Mouse (Mus musculus) heart, embryonic 10.5 days (tissue): ENCODE data around the gene 1700011L22Rik. TPM values are rescaled to one million over a fixed set of nuclear protein-coding genes. Genes with fewer than 3 reads are reported as not detected.

Source experiments
- DNase-seq: peaks from one replicate; pipeline ENCODE4 v3.0.0-alpha.2; 2017; ENCODE audit warnings: low spot score
- H3K27ac ChIP-seq: fragments of 300-500 bp; sonication (generic); 2 replicates; pipeline ENCODE4 v1.5.1; 2016; ENCODE audit warnings: mild to moderate bottlenecking
- H3K27me3 ChIP-seq: fragments of 300-500 bp; sonication (generic); 2 replicates; pipeline ENCODE4 v1.6.1; 2016; ENCODE audit warnings: mild to moderate bottlenecking; ENCODE audit not compliant: poor library complexity, insufficient read depth, severe bottlenecking
- H3K36me3 ChIP-seq: fragments of 300-500 bp; sonication (generic); 2 replicates; pipeline ENCODE4 v1.6.1; 2016; ENCODE audit warnings: mild to moderate bottlenecking, moderate library complexity
- H3K4me1 ChIP-seq: fragments of 300-500 bp; sonication (generic); 2 replicates; pipeline ENCODE4 v1.6.1; 2016; ENCODE audit warnings: mild to moderate bottlenecking
- H3K4me3 ChIP-seq: fragments of 300-500 bp; sonication (generic); 2 replicates; pipeline ENCODE4 v1.5.1; 2016; ENCODE audit warnings: mild to moderate bottlenecking, moderate library complexity
- H3K9me3 ChIP-seq: fragments of 300-500 bp; sonication (generic); 2 replicates; pipeline ENCODE4 v1.6.1; 2016; ENCODE audit warnings: mild to moderate bottlenecking, moderate library complexity
- WGBS: fragments of 180-500 bp; shearing (Covaris S2); methylation state at CpG from one replicate; pipeline ENCODE4 v1.1.7; 2016; 5-methylcytosine and 5-hydroxymethylcytosine counted together
- polyA plus RNA-seq: library from polyadenylated mRNA; unstranded; fragments of >200 nt; fragmentation: Nextera tagmentation; extraction: Ambion mirVana; gene quantifications from 2 replicates; pipeline ENCODE4 v1.2.1, GENCODE M21; 2016

1700011L22Rik gene
- polyA plus RNA-seq, result not detected in 2 replicates

DNA sequence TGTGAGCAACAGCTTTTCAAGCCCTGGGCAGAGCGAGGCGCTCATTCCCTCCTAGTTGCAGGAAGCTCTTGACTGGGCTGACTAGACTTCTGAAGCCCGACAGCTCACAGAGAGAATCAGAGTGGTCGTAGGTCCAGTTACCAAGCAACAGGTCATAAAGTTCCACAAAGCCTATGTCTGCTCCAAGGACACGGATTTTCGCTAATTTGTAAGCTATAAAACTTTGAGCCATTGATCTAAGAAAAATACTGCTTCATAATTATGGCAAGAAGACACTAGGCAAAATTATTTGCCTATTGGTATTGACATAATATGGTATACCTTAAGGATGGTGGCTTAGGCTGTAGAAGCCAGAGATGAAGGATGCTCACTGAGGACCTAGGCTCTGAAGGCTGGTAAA lies at the start of gene 1700011L22Rik:
Gene 1700011L22Rik, minus strand, starts transcription at position 101 of the 400 bp plus-strand sequence.
- no peak within 1 kb of the TSS for H3K4me3 ChIP-seq
- H3K9me3 ChIP-seq, result no peaks in the 10 kb centered on the region
- H3K4me1 ChIP-seq, result peaks cover 28% of the 10 kb centered on the region
- no peak for DNase-seq
- 0 out of 2 replicates have a peak within 1 kb of the TSS, but pooled peaks have one; percentile 24 for H3K27ac ChIP-seq
- no peaks in the 10 kb centered on the region for H3K36me3 ChIP-seq
- H3K27me3 ChIP-seq, result no peaks in the 10 kb centered on the region
- 83% methylated on average over 6 of the region's 6 CpGs for WGBS

GRCm38 (mm10) chr8:79297763-79298162 lies 49.4 kb upstream of the 1700011L22Rik start:
- WGBS, result 49% methylated on average over 3 of the region's 3 CpGs
- Histone ChIP-seq H3K9me3 (no peaks in the 10 kb centered on the region), H3K27me3 (no peaks in the 10 kb centered on the region), H3K4me3 (no peak overlapping the region), H3K4me1 (peaks cover 18% of the 10 kb centered on the region), H3K36me3 (no peaks in the 10 kb centered on the region), H3K27ac (no peak overlapping the region)
- peak; percentile 80 for DNase-seq

GRCm38 (mm10) chr8:79295276-79296105 lies 47.1 kb upstream of the 1700011L22Rik start:
- WGBS, result 18% methylated on average over 18 of the region's 18 CpGs
- H3K36me3 ChIP-seq, result no peaks in the 10 kb centered on the region
- H3K27ac ChIP-seq, result peak overlapping the region; percentile 96
- no peaks in the 10 kb centered on the region for H3K9me3 ChIP-seq
- peak overlapping the region; percentile 76 for H3K4me3 ChIP-seq
- H3K4me1 ChIP-seq, result peaks cover 23% of the 10 kb centered on the region
- H3K27me3 ChIP-seq, result no peaks in the 10 kb centered on the region
- DNase-seq, result no peak

- peak within 1 kb of the TSS; percentile 96 for H3K27ac ChIP-seq
These were observed 46.4 kb upstream of the 1700011L22Rik start, which contains the start of gene Mmaa for GRCm38 (mm10) chr8:79294610-79295275. Gene Mmaa, minus strand, starts transcription at chr8:79294937.

GRCm38 (mm10) chr8:79293841-79294240 lies 45.5 kb upstream of the 1700011L22Rik start:
- DNase-seq, result no peak
- WGBS, result 73% methylated on average over 3 of the region's 3 CpGs
- H3K4me3 ChIP-seq, result peak overlapping the region; percentile 76
- H3K36me3 ChIP-seq, result no peaks in the 10 kb centered on the region
- H3K27me3 ChIP-seq, result no peaks in the 10 kb centered on the region
- H3K4me1 ChIP-seq, result peaks cover 23% of the 10 kb centered on the region
- peak overlapping the region; percentile 96 for H3K27ac ChIP-seq
- H3K9me3 ChIP-seq, result no peaks in the 10 kb centered on the region

More at GRCm38 (mm10) chr8:79294610-79295275, 46.4 kb upstream of the 1700011L22Rik start, which contains the start of gene Mmaa:
- Histone ChIP-seq H3K27me3 (no peaks in the 10 kb centered on the region), H3K4me3 (peak within 1 kb of the TSS; percentile 76), H3K9me3 (no peaks in the 10 kb centered on the region), H3K36me3 (no peaks in the 10 kb centered on the region), H3K4me1 (peaks cover 23% of the 10 kb centered on the region)
- under 1% methylated on average over 74 of the region's 74 CpGs for WGBS
- DNase-seq, result peak; percentile 97

- no peaks in the 10 kb centered on the region for H3K36me3 ChIP-seq
- no peaks in the 10 kb centered on the region for H3K9me3 ChIP-seq
- DNase-seq, result no peak
- 0 out of 2 replicates have a peak overlapping the region, but pooled peaks have one; percentile 56 for H3K27ac ChIP-seq
- no peak overlapping the region for H3K4me3 ChIP-seq
- no peaks in the 10 kb centered on the region for H3K27me3 ChIP-seq
- 47% methylated on average over 3 of the region's 3 CpGs for WGBS
- H3K4me1 ChIP-seq, result peaks cover 23% of the 10 kb centered on the region
These were observed 44.4 kb upstream of the 1700011L22Rik start for GRCm38 (mm10) chr8:79292712-79293264.

DNA sequence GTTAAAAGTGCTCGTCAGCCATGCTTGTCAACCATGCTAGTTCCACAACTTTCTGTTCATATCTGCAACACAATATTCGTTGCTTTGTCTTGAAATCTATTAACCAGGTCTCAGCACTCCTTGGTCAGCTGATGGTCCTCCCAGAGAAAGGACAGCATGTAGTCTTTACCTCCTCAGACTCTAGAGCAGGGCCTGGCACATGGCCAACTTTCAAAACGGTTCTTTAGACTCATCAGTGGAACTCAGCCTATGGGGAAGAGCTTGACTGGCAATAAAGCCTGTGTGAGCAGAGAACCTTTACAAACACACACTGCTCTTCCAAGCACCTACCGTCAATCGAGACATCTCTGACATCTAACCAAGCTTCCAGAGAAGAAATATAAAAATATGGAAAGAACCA lies 41.2 kb upstream of the 1700011L22Rik start:
- 77% methylated on average over 5 of the region's 5 CpGs for WGBS
- no peak overlapping the region for H3K4me3 ChIP-seq
- no peaks in the 10 kb centered on the region for H3K9me3 ChIP-seq
- no peaks in the 10 kb centered on the region for H3K36me3 ChIP-seq
- H3K4me1 ChIP-seq, result peaks cover 16% of the 10 kb centered on the region
- no peaks in the 10 kb centered on the region for H3K27me3 ChIP-seq
- DNase-seq, result no peak
- no peak overlapping the region for H3K27ac ChIP-seq

- peaks cover 14% of the 10 kb centered on the region for H3K4me1 ChIP-seq
- no peaks in the 10 kb centered on the region for H3K9me3 ChIP-seq
- H3K4me3 ChIP-seq, result no peak overlapping the region
- no peaks in the 10 kb centered on the region for H3K27me3 ChIP-seq
- 64% methylated on average over 2 of the region's 2 CpGs for WGBS
- DNase-seq, result no peak
- no peaks in the 10 kb centered on the region for H3K36me3 ChIP-seq
- no peak overlapping the region for H3K27ac ChIP-seq
These were observed 40.3 kb upstream of the 1700011L22Rik start for GRCm38 (mm10) chr8:79288681-79289080.

- WGBS, result 86% methylated on average over 4 of the region's 4 CpGs
- Histone ChIP-seq H3K27me3 (no peaks in the 10 kb centered on the region), H3K27ac (no peak overlapping the region), H3K4me3 (no peak overlapping the region), H3K9me3 (no peaks in the 10 kb centered on the region), H3K4me1 (peaks cover 10% of the 10 kb centered on the region), H3K36me3 (no peaks in the 10 kb centered on the region)
- no peak for DNase-seq
These were observed 39.9 kb upstream of the 1700011L22Rik start for GRCm38 (mm10) chr8:79288250-79288649.

DNA sequence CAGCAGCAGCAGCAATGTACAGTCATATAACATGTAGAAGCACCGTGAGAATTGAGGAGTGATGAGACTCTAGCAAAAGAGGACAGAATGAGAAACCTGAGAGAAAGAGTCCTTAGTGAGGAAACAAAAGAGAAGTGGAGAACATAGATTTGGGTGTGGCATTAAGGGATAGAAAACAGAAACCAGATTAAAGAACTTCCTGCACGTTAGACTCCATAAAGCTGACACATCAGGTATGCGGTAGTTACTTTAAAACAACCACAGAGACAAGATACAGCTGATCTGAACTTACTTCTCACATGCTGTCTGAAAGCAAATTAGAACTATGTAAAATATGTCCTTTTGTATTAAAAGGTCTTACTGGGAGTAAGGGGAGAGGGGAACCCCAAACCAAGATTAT lies 38.1 kb upstream of the 1700011L22Rik start:
- Histone ChIP-seq H3K36me3 (peaks cover 3% of the 10 kb centered on the region; the same call in 1 of the 2 replicates), H3K4me1 (no peaks in the 10 kb centered on the region), H3K27me3 (no peaks in the 10 kb centered on the region), H3K27ac (no peak overlapping the region), H3K4me3 (no peak overlapping the region), H3K9me3 (no peaks in the 10 kb centered on the region)
- WGBS, result 81% methylated on average over 3 of the region's 3 CpGs
- DNase-seq, result no peak

DNA sequence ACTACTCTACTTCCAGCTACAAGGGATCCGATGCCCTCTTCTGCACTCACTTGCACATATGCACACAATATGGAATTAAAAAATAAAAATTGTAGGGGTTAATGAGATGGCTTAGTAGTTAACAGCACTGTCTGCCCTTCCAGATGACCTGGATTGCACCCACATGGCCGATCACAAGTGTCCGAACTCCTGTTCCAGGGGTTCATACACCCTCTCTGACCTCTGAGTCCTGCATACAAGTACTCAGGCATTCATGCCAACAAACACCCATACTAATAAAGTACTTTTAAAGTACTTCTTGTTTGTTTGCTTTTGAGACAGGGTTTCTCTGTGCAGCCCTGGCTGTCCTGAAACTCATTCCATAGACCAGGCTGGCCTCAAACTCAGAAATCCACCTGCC lies 36.3 kb upstream of the 1700011L22Rik start:
- no peak for DNase-seq
- H3K4me3 ChIP-seq, result no peak overlapping the region
- H3K36me3 ChIP-seq, result peaks cover 10% of the 10 kb centered on the region; the same call in 1 of the 2 replicates
- no peaks in the 10 kb centered on the region for H3K27me3 ChIP-seq
- H3K27ac ChIP-seq, result no peak overlapping the region
- WGBS, result 87% methylated on average over 3 of the region's 3 CpGs
- H3K9me3 ChIP-seq, result no peaks in the 10 kb centered on the region
- H3K4me1 ChIP-seq, result no peaks in the 10 kb centered on the region

DNA sequence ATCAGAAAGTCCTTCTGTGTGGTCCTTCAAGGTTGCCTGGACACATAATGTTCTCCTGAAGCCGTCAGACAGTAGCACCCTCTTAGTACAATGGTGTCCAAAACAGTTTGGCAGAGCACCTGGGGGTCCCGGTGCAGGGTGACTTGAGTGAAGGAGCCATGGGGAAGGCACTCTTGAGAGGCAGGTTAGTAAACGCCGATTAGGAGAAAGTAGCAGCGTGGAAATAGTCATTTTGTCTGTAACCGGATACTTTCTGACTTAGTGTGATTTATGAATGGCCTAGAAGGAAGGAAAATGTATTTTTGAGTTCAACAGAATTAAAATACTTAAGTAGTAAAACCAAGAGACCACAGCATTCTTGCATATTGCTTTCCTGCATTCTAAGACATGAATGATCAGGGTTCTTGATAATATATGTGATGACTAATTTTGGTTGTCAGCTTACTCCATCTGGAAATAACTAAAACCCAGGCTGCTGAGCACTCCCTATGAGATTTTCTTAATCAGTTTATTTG lies 33.1 kb upstream of the 1700011L22Rik start:
- Histone ChIP-seq H3K36me3 (peaks cover 10% of the 10 kb centered on the region; the same call in 1 of the 2 replicates), H3K27me3 (no peaks in the 10 kb centered on the region), H3K9me3 (no peaks in the 10 kb centered on the region), H3K27ac (no peak overlapping the region), H3K4me3 (no peak overlapping the region), H3K4me1 (no peaks in the 10 kb centered on the region)
- WGBS, result 88% methylated on average over 6 of the region's 6 CpGs
- no peak for DNase-seq
